Mouse (Mus musculus): ENCODE measurements around the gene Riiad1. TPM values are rescaled to one million over a fixed set of nuclear protein-coding genes. Genes with fewer than 3 reads are reported as not detected.
A peak's percentile ranks its signal among the peaks of the same experiment; 100 is the strongest.

Riiad1 gene
- polyA plus RNA-seq, 1 experiment from 2014 or later: 14.1 TPM

DNA sequence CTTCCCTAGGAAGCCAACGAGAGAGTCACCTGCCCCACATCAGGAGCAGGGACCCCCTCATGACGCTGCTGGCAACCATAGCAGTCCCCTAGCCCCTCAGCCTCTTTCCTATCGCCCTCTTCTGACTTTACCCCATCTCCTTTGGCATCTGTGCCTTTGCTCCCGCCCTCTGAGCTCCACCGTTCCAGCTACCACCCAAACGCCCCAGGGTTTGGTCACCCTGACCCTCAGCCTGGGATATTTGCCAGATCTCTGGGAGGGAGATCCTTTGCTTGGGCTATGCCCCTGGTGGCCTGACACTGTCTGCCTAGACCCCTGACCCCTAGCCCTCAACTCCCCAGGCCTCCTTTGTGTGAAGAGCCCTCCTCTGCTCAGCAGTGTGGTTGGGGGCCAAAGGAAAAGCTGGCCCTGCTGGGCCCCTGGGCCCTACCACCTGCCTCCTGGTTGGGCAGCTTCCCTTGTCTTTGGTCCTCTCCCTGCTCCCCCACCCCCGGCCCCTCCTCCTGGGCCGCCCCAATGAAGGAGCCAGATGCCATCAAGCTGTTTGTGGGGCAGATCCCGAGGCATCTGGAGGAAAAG lies 1.5 kb downstream of the Riiad1 start:
- Histone ChIP-seq H3K4me1 (peaks cover 58% of the 10 kb centered on the region), H3K9me3 (replicated peaks) (no peaks in the 10 kb centered on the region), H3K36me3 (peaks cover 17% of the 10 kb centered on the region; the same call in 1 of the 2 replicates), H3K4me3 (replicated peaks) (peak overlapping the region; percentile 63), H3K27ac (replicated peaks) (peak overlapping the region; percentile 88), H3K4me2 (peak overlapping the region; percentile 78), H3K9ac (replicated peaks) (peak overlapping the region; percentile 84), H3K27me3 (replicated peaks) (no peaks in the 10 kb centered on the region)
- WGBS: 1% methylated on average over 9 of the region's 9 CpGs
- ATAC-seq (ENCODE audit: low FRiP score): peak; percentile 37

- no peaks in the 10 kb centered on the region for H3K27me3 ChIP-seq (replicated peaks)
- H3K27ac ChIP-seq (replicated peaks): peak within 1 kb of the TSS; percentile 88
- peak within 1 kb of the TSS; percentile 84 for H3K9ac ChIP-seq (replicated peaks)
- peak within 1 kb of the TSS; percentile 78 for H3K4me2 ChIP-seq
- peak; percentile 93 for ATAC-seq (ENCODE audit: low FRiP score)
- H3K4me3 ChIP-seq (replicated peaks): peak within 1 kb of the TSS; percentile 63
- no peaks in the 10 kb centered on the region for H3K9me3 ChIP-seq (replicated peaks)
- peaks cover 17% of the 10 kb centered on the region; the same call in 1 of the 2 replicates for H3K36me3 ChIP-seq
- WGBS: under 1% methylated on average over 11 of the region's 14 CpGs
- peaks cover 54% of the 10 kb centered on the region for H3K4me1 ChIP-seq
These were observed 2.1 kb downstream of the Riiad1 start, which contains the start of gene Celf3 for GRCm38 (mm10) chr3:94477981-94478422. Gene Celf3, plus strand, starts transcription at chr3:94478295.

DNA sequence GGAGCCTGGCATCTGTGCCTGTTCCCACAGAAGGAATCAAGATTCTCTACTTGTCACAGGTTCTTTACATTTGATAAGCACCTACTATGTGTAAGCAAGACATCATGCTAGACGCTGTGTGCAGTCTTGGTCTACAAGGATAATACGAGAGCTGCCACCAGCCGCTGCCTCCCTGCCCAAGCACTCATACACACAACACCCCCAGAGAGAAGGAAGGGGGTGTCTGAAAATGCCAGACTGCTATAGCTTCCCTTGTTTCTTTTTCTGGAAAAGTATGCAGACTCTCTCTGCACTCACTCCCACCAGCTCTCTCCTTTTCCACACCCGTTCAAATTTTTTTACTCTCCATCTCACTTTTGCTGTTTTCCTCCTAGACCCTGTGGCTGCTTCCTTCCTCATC lies 2.7 kb downstream of the Riiad1 start:
- Histone ChIP-seq H3K4me1 (peaks cover 54% of the 10 kb centered on the region), H3K36me3 (peaks cover 15% of the 10 kb centered on the region; the same call in 1 of the 2 replicates), H3K9ac (replicated peaks) (peak overlapping the region; percentile 84), H3K27me3 (replicated peaks) (no peaks in the 10 kb centered on the region), H3K4me2 (peak overlapping the region; percentile 78), H3K4me3 (replicated peaks) (peak overlapping the region; percentile 63), H3K9me3 (replicated peaks) (no peaks in the 10 kb centered on the region), H3K27ac (replicated peaks) (peak overlapping the region; percentile 88)
- 14% methylated on average over 4 of the region's 4 CpGs for WGBS
- peak; percentile 43 for ATAC-seq (ENCODE audit: low FRiP score)

DNA sequence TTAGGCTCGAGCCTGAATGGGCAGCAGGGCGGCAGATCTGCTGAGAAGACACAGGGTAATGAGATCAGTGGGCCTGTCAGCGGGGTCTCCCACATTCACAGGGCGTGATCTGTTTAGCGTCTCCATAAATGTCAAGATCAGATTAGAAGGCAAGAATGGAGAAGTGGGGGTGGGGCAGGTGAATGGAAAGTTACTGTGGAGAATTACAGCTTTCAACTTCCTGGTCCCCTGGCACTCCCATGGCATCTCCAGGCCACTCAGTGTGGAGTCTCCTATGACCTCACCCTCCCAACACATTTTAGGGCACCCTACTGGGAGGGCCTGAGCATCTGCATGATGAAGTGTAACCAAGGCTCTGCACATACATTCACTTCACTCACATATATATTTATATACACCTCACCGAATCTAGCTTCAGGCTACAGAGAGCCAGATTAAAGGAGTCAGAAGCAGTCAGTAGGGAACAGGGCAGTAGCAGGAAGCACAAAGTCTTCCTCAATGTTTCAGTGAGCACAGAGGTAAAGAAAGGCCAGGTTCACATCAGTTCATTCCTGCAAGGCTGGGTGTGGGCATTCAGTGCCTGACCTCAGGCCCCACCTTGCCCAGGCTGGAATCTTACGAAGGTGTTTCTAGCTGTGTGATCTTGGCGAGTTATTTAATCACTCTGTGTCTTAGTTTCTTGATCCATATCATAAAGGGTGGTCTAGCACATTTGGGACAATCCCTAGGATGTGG lies 3.7 kb downstream of the Riiad1 start:
- Histone ChIP-seq H3K27ac (replicated peaks) (peak overlapping the region; percentile 88), H3K4me3 (replicated peaks) (no peak overlapping the region), H3K9ac (replicated peaks) (no peak overlapping the region), H3K36me3 (peaks cover 9% of the 10 kb centered on the region; the same call in 1 of the 2 replicates), H3K4me1 (peaks cover 48% of the 10 kb centered on the region), H3K4me2 (no peak overlapping the region), H3K9me3 (replicated peaks) (no peaks in the 10 kb centered on the region), H3K27me3 (replicated peaks) (no peaks in the 10 kb centered on the region)
- WGBS: 55% methylated on average over 8 of the region's 8 CpGs
- no peak for ATAC-seq (ENCODE audit: low FRiP score)

GRCm38 (mm10) chr3:94473567-94474232 lies 6.4 kb downstream of the Riiad1 start:
- no peak overlapping the region for H3K4me2 ChIP-seq
- WGBS: 69% methylated on average over 5 of the region's 5 CpGs
- no peaks in the 10 kb centered on the region for H3K9me3 ChIP-seq (replicated peaks)
- no peak overlapping the region for H3K4me3 ChIP-seq (replicated peaks)
- no peaks in the 10 kb centered on the region for H3K36me3 ChIP-seq
- H3K27ac ChIP-seq (replicated peaks): no peak overlapping the region
- H3K27me3 ChIP-seq (replicated peaks): no peaks in the 10 kb centered on the region
- H3K9ac ChIP-seq (replicated peaks): no peak overlapping the region
- H3K4me1 ChIP-seq: peaks cover 29% of the 10 kb centered on the region
- no peak for ATAC-seq (ENCODE audit: low FRiP score)

GRCm38 (mm10) chr3:94473115-94473505 lies 7.0 kb downstream of the Riiad1 start:
- H3K9me3 ChIP-seq (replicated peaks): no peaks in the 10 kb centered on the region
- no peak for ATAC-seq (ENCODE audit: low FRiP score)
- 54% methylated on average over 10 of the region's 10 CpGs for WGBS
- H3K36me3 ChIP-seq: no peaks in the 10 kb centered on the region
- no peaks in the 10 kb centered on the region for H3K27me3 ChIP-seq (replicated peaks)
- no peak overlapping the region; the same call in 1 of the 2 replicates for H3K27ac ChIP-seq (replicated peaks)
- no peak overlapping the region for H3K9ac ChIP-seq (replicated peaks)
- peaks cover 29% of the 10 kb centered on the region for H3K4me1 ChIP-seq
- H3K4me2 ChIP-seq: peak overlapping the region; percentile 58; the same call in 1 of the 2 replicates
- no peak overlapping the region for H3K4me3 ChIP-seq (replicated peaks)

DNA sequence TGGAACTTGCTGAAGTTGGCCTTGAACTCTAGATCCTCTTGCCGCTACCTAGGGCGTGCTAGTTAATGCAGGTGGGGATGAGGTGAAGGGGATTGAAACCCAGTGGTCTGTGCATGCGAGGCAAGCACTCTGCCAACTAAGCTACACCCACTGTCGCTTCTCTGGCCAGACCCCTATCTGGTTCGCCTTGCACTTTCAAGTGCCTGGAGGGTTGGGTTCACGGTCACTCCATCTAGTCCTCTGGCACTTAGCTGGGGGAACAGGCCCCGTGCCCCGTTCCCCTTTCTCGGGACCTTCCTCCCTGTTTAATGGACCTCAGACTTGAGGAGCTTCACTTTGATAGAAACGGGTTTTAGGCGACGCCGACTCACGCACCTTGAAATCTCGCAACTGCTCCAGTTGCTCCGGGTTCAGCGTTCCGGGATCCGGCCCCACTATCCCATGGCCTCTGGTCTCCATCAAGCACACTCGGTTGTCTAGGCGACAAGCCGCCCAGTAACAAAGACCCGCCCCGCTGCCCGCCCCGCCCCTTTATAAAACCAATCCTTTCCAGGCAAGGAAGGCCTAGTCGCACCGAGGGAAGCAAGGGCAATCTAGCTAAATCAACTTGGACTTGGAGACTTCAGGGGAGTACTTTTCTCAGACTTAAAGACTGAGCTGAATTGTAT lies 7.6 kb downstream of the Riiad1 start:
- peak; percentile 32; the same call in 1 of the 2 replicates for ATAC-seq (ENCODE audit: low FRiP score)
- H3K36me3 ChIP-seq: no peaks in the 10 kb centered on the region
- 0 out of 2 replicates have a peak overlapping the region, but pooled peaks have one; percentile 23 for H3K9ac ChIP-seq (replicated peaks)
- peaks cover 29% of the 10 kb centered on the region for H3K4me1 ChIP-seq
- H3K4me3 ChIP-seq (replicated peaks): peak overlapping the region; percentile 32
- no peaks in the 10 kb centered on the region for H3K27me3 ChIP-seq (replicated peaks)
- WGBS: 10% methylated on average over 28 of the region's 28 CpGs
- peak overlapping the region; percentile 33; the same call in 1 of the 2 replicates for H3K27ac ChIP-seq (replicated peaks)
- peak overlapping the region; percentile 58 for H3K4me2 ChIP-seq
- H3K9me3 ChIP-seq (replicated peaks): no peaks in the 10 kb centered on the region

DNA sequence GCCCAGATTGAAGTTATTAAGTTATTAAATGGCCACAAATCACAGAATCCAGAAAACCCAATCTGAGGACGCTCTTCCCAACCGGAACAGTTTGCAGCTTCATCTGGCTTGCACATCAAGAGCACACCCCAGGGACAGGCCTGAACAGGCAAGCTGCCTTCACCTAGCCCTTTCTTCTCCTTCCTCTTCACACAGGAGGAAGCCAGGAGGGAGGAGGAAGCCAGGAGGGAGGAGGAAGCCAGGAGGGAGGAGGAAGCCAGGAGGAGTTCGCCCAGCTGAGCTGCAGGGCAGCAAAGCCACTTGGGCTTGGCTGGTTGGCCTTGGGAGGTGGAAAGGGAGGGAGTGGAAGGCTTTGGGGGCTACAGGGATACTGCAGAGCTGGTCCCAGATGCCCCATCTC lies 11.2 kb downstream of the Riiad1 start:
- Histone ChIP-seq H3K9me3 (replicated peaks) (no peaks in the 10 kb centered on the region), H3K4me2 (no peak overlapping the region), H3K4me1 (peaks cover 41% of the 10 kb centered on the region), H3K4me3 (replicated peaks) (no peak overlapping the region), H3K27me3 (replicated peaks) (no peaks in the 10 kb centered on the region), H3K27ac (replicated peaks) (no peak overlapping the region), H3K9ac (replicated peaks) (no peak overlapping the region), H3K36me3 (no peaks in the 10 kb centered on the region)
- WGBS: 66% methylated on average over 3 of the region's 3 CpGs
- ATAC-seq (ENCODE audit: low FRiP score): no peak

- ATAC-seq (ENCODE audit: low FRiP score): peak; percentile 51
These were observed 14.3 kb downstream of the Riiad1 start for GRCm38 (mm10) chr3:94465632-94466430.

DNA sequence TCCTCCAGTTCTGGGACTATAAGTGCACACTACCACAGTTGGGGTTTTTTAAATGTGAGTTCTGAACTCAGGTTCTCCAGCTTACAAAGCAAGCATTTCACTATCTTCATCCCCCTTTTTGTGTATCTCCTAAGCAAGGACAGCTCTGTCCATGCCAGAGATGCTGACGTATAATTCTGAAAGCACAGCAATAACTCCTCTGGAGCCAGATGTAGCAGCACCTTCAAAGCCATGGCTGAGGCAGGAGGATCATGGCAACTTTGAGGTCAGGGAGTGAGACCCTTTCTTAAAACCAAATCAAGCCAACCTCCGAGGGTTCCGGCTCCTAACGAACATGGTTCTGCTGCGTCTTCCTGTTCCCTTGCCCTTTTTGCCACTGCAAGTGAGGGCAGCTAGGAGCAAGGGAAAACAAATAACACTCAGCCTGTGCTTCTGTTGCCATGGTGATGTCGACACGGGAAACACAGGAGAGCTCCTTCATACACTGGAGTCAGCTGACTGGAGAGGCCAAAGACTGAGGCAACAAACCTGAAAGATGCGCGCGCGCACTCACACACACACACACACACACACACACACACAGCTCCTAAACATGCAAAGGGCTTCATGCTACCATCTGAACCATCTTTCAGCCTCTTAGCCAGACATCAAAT lies 16.1 kb downstream of the Riiad1 start:
- Histone ChIP-seq H3K4me3 (replicated peaks) (no peak overlapping the region), H3K27ac (replicated peaks) (peak overlapping the region; percentile 88), H3K4me1 (peaks cover 34% of the 10 kb centered on the region), H3K9ac (replicated peaks) (no peak overlapping the region), H3K9me3 (replicated peaks) (no peaks in the 10 kb centered on the region), H3K36me3 (no peaks in the 10 kb centered on the region), H3K27me3 (replicated peaks) (no peaks in the 10 kb centered on the region), H3K4me2 (0 out of 2 replicates have a peak overlapping the region, but pooled peaks have one; percentile 4)
- WGBS: 18% methylated on average over 11 of the region's 11 CpGs
- ATAC-seq (ENCODE audit: low FRiP score): peak; percentile 79

More at GRCm38 (mm10) chr3:94465632-94466430, 14.3 kb downstream of the Riiad1 start:
- no peaks in the 10 kb centered on the region for H3K9me3 ChIP-seq (replicated peaks)
- H3K4me3 ChIP-seq (replicated peaks): no peak overlapping the region
- no peaks in the 10 kb centered on the region for H3K27me3 ChIP-seq (replicated peaks)
- no peaks in the 10 kb centered on the region for H3K36me3 ChIP-seq
- H3K4me2 ChIP-seq: no peak overlapping the region
- H3K4me1 ChIP-seq: peaks cover 35% of the 10 kb centered on the region
- WGBS: 29% methylated on average over 13 of the region's 13 CpGs
- peak overlapping the region; percentile 88 for H3K27ac ChIP-seq (replicated peaks)
- no peak overlapping the region for H3K9ac ChIP-seq (replicated peaks)

Data from neural tube, embryonic 15.5 days (tissue).